Mouse (Mus musculus) kidney, postnatal 14 days (tissue): Measurements from ENCODE around the gene Ppp1r3c.
"Not testable (repeated sequence)": the region's sequence is repeated elsewhere in the genome, so short reads cannot be mapped to it uniquely, and the experiment has no call there.

ENCODE experiments used
- DNase-seq: peaks from one replicate; pipeline ENCODE4 v3.0.0; 2022; ENCODE audit warnings: mixed read lengths

Gene Ppp1r3c

DNA sequence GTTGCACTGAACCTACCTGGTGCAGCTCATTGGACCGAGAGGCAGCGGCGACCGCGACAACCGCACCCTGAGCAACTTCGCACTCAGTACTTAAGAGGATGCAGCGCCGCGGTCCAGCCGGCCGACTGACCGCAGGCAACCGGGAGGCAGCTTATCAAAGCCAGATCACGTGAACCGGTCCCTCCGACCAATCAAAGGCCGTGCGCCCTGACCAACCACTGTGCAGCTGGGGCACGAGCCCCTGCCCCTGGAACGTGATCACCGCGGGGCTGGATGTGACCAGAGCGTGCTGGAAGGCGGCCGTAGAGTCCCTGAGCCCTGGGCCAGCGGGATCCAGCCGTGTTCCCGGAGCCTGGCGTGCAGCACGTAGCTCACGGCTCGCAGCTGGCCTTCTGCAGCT lies at the start of gene Ppp1r3c:
TSS of gene Ppp1r3c (minus strand) at position 117 of the 400 bp plus-strand sequence.
- DNase-seq, result peak; percentile 93

DNA sequence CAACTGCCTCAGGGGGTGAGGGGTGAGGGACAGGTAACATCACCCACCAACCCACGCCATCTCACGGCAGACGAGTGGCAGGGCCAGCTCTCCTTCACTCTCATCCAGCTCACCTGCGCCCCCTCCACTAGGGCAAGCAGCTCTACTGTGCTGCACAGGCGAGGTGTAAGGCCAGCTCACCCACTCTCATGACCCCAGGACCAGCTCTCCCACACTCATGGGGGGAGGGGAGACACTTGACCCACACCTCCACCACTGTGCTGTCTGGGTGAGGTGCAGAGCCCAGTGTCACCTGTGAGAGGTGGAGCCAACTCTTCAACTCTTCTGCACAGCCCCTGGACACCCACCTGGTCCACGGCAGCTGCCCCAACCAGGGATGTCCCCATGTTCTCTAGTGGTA lies 46.7 kb upstream of the Ppp1r3c start:
- DNase-seq, result no peak

DNA sequence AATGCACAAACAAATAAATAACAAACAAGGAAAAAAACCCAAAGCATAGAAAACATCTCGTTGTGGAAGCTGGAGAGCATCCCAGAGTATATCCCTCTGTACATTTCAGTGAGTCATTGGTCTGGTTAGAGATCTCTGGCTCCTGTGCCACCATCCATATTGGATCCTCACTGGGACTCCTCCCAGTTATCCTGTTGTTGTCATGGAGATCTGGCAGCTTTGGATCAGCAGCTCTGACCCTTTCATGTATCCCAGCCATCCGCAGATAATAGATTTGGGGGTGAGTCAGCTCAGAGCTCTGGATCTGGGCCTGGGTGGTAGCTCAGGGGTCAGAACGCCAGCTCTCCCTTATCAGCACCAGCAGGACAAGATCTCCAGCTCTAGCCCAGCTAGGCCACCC lies 46.1 kb upstream of the Ppp1r3c start:
- no peak for DNase-seq

DNA sequence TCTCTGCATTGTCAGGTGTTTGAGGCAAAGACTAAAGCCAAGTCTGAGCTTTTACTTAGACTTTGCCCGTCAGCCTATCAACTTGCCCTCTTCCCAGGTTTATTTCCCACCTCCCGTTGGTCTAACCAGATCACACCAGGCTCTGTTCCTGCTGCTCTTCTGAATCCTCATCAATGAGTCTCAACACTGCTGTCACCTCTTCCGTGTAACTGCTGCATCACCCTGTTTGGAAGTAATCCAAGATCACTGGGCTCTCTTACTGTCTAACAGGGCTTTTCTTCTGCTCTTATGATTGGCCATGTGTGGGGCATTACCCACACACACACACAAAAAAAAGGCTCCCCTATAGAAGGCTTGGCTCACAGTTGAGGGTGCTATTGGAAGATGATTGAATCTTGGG lies 45.5 kb upstream of the Ppp1r3c start:
- DNase-seq, result no peak

DNA sequence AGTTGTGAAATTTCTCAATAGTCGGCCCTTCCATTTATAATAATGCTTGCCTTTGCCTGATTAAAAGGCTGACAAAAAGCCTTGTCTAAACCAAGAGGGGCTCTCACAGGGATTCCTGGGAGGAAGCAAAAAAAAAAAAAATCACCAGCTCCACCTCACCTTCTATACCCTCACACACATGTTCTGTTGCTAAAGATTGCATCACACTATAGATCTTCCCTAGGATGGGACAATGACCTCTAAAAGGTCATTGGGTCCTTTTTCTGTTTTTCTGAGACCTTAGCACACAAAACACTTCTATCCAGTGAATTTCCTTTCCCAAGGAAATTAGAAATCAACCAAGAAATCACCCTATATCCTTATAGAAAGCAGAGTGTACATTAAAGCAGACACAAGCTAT lies 43.9 kb upstream of the Ppp1r3c start:
- DNase-seq, result no peak

DNA sequence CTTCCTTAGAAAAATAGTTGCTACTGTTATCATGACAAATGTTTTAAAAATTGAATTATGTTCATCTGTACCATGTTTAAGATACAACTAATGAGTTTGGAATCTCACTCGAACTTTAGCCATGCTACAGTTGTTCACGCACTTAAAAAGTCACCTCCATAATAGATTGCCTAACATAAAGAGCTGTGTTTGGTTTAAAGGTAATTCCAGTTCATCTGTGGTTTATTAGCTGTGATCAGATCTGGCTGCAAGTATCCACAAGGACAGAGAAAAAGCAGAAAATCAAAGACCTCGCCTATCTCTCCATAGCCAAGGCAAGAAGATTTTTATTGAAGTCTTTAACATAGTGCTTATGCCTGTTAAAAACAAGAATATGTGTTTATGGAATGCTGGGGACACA lies 43.3 kb upstream of the Ppp1r3c start:
- DNase-seq, result no peak

DNA sequence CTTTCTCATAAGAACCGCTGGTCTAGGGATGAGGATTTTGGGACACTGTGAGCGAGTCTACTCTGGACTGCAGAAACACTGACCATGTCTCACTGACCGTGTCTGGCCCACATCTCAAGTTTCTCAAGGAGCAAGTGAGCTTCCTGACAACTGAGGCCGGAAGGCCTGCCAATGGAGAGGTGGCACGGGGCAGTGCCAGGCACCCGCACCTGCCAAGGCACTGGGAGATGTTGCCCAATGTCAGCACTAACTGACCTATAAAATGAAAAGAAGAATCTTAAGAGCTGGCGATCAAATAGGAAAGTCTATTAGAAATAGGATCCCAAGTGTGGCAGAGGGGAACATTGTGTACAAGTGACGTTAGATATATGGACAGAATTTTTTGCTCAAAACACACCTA lies 39.1 kb upstream of the Ppp1r3c start:
- no peak for DNase-seq

DNA sequence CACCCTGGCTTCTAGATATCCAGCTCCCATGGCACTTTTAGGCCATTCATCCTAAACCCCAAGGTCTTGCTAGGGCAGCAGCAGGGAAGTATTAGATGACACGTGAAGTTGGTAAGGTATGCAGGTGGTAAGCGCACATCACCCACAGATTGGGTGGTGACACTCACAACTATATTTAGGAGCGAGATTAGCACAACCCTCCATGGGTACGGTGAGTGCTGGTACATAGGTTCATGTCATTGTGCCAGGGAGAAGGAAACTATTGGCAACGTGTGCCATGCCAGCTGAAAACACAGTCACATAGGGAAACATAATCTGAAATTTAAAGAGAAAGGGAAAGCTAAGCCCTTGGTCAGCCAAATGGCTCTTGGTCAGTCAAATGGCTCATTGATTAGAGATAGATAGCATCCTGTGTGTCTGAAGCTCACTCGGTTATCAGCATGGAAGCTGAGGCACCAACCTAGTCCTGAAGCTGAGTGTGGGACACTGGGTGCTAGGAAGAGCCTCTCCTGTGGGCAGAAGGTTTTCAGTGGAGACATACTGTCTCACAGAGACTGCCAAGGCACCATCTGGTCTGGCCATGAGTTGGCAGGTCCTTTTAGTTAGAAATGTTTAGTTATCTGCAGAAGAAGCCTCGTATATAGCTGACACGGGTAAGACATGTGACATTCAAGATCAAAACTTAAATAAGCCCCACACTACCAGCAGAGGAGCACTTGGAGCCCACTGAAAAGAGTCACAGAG lies 37.4 kb upstream of the Ppp1r3c start:
- DNase-seq, result no peak

DNA sequence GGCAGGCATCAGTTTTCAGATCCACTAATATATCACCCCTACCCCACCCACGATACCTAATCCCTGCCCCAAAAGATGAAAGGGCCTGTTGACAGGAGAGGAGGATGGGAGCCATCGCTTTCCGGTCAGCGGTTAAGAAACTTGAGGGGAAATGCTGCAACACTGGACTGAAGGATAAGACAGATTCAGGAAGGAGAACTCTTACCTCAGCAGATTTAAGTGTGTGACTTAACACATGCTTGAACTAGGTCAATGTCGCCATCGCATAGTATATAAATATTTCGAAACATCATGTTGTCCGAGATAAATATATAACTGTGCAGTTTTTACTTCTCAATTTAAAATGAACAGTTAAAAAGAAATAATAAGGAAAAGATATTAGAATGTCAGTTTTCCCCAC lies 31.6 kb upstream of the Ppp1r3c start:
- DNase-seq, result no peak

DNA sequence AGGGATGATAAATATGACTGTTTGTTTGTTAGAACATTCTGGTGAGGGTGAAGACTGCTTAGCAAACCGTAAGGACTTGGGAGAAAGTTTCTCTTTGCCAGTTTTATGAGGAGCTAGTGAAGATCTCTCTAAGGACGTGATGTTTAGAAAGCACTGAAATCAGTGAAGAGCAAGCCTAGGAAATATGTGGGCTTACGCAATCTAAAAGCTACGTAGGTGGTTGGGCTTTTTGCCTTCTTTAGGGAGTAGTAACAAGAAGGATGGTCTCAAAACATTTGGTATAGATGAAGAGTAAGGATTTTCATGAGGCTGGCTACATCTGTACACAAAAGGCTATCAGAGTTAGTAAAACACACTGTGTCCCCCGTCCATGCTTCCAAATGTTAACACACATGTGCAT lies 28.0 kb upstream of the Ppp1r3c start:
- no peak for DNase-seq

DNA sequence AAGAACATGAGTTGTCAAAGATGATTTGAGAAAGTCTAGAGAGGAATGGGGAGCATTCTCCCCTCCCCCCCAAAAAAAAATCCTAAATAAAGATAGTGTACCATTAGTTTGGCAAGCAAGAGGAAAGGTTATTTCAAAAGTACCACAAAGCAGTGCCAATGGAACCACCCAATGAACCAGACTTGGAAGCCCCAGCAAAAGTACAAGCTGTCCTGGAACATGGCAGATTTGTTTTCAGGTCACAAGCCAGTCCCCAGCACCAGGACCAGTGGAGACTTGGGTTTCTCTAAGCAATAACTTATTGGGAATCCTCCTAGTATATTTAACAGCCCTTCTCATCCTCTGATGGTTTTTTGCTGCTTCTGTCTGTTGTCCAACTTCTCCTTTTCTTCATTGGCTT lies 12.5 kb upstream of the Ppp1r3c start:
- DNase-seq, result no peak

DNA sequence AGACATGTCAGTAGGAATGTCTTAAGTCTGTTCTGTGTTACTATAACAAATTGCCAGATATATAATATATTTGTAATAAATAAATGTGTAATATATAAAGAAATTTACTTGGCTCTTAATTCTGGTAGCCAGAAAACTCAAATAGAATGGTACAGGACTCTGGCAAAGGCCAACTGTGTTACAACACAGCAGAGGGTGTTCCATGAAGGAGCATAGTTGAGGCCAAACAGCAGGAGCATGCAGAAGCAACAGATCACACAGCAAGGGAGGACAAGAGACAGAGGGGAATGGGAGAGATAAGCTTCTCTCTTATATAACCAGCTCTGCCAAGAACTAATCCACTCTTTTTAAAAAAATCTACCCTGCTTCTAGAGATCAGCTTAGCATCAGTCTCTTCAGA lies 5.9 kb upstream of the Ppp1r3c start:
- DNase-seq, result no peak

DNA sequence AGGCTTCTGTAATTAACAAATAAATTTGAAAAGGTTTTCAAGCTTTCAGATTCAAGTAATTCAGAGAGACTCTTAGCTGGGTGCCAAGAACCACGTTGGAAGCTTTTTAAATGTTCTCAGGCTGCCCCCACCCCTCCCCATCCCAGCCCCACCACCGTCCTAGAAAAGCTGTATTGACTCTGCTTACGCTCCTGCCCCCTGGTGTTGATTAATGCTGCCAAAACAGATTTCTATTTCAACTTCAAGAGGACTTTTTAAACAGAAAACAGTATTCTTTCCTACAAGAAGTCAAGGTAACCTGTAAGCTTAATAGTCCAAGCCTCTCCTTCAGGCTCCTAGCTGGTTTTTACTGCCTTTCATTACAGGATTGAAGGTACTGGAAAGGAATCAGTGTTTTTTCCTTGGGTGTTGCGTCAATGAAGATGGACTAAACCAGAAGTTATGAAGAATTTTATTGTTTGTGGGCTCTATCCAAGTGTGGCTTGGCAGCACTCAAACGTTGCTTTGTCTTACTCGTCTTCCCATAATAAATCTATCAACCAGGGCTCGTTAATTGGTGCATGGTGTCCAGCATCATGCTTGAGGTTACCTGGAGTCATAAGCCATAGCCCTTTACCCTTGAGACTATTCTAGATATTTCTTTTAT lies 3.2 kb upstream of the Ppp1r3c start:
- DNase-seq, result peak; percentile 36

DNA sequence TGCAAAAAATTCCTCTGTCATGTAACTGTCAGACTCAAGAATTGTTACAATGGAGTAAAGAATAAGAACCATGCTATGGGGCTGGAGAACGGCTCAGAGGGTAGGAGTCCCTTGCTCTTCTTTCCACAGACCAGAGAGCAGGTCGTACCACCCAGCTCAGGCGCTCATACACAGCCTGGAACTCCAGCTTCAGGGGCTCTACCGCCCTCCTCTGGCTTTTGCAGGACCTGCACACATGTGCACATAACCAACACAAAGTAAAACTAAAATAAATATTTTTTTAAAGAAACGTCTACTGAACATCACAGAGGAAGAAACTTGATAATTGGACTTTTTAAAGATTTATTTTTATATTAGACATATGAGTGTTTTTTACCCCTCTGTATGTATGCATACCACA lies 1.6 kb upstream of the Ppp1r3c start:
- DNase-seq, result no peak

DNA sequence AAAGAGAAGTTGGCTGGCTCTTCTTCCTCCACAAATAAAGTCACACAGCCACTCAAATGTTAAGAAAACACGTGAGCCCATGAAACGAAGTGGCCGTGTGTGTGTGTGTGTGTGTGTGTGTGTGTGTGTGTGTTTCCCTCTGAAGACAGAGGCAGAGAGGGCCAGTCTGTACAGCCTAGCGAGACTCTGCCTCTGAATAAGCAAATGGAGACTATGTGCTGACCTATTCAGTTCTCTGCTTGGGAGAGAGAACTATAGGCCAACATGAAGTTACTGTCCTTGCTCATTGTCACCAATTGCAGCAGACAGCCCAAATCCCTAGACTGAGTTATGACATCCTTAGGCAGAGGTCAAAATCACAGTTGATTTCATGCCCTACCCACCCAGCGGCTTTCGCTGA lies 634 bp upstream of the Ppp1r3c start:
- DNase-seq, result no peak

DNA sequence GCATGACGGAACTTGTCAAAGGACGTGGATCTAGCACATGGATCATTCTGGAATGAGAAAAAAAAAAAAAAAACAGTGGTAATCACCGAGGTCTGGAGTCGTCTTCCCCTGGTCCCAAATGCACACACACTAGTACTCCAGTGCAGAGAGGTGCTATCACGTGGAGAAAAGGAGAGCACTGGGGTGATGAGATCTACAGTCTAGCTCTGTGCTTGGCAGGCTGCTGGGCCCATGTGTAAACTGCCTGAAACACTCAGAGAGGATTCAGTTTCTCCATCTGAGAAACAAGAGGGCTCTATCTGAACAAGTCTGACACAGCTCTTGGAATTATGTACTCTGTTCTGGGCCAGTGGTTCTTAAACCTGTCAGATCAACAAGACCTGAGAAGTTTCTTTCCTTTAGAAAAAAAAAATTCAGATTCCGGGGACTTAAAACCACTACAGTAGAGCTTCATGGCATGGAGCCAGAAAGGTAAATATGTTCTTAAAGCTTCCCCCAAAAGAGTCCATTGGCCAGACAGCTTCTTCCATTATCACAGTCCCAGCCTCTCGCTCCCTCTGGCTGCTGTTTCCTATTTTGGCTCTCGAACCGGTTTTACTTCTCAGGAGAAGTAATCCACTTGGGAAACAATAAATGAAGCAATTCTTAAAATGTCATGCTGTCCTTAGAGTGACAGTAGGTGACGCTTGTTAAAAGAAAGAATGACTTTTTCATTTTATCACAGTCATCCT lies 2.0 kb downstream of the Ppp1r3c start:
- no peak for DNase-seq

DNA sequence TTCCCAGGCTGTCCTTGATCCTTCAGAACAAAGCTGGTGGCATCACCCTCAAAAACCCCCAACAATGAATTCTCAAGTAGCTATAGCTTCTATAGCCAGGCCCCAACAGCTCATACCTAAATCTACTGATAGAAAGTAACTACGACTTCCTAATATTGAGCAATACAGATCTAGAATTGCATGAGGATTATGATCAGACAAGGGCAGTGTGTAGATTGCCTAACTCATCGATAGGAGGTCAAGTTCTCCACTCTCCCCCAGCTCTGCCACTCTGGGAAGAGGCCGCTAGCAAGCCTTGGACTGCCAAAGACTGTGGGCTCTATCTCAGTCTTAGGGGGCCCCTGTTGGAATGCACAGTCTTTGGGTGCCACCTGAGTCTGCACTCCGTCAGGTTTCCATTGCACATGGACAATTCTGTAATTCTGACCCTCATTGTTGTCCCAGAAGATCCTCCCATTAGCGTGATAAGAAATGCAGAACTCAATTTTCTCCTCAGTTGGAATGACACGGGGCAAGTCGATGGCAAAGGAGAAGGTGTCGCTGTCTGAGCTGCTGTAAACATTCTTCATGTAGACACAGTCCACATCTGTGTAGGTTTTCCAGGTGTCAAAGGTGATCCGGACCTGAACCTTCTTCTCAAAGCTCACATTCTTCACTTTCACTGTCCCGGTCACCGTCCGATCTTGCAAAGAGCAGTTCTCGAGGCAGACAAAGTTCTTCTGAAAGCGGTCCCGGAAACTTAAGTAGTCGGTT lies 3.1 kb downstream of the Ppp1r3c start:
- no peak for DNase-seq

DNA sequence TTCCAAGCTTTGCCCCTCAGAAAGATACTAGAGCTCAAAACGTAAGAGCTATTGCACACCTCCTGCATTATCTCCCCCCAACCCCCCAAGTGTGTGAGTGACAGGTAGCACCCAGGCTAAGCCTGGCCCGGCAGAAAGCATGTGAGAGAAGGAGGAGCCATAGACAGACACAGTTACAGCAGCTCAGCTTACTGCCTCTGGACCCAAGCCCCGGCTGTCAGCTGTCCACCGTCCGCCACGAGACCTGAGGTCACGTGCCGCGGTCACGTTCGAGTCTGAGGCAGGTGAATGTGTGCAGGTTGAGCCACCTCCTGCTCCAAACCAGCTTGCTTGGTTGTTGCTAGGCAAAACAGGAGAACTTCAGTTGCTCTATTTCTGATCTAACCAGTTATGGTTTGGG lies 5.1 kb downstream of the Ppp1r3c start:
- no peak for DNase-seq

DNA sequence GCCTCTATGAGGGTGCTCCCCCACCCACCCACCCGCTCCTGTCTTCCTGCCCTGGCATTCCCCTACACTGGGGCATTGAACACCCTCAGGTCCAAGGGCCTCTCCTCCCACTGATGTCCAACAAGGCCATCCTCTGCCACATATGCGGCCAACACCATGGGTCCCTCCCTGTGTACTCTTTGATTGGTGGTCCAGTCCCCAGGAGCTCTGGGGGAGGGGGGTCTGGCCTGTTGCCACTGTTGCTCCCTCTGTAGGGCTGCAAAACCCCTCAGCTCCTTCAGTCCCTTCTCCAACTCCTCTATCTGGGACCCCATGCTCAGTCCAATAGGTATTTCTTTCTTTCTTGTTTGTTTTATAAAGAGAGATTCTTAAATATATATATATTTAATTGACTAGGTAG lies 6.0 kb downstream of the Ppp1r3c start:
- not testable (repeated sequence) for DNase-seq

DNA sequence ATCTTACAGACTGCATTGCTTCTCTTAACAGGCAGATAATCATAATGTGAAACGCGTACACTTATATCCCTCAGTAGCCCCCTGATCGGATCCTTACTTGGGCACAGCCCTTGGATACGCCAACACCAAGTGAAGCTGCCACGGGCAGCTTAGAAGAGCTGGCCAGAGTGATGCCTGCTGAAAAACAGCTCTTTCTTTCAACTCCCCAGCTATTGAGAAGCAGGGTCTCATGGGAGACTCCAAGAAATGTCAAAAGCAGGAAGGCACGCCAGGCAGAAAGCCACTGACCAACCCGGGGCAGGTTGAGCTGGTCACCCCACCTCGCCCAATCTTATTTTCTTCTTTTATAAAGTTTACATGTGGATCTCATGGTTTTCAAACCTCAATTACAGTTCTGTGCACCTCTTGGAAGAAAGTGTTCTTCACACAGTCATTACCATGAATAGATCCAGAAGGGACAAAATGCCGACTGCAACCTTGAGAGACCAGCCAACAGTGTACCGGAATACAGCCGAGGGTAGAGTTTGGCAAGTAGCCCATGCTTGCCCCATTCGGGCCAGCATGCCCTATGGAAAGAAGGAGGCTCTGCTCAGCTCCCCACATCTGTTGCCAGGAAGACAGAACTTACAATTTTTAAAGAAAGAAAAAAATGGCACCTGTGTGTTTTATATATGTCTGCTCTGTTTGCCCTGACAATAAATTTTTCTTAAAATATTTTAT lies 7.6 kb downstream of the Ppp1r3c start:
- no peak for DNase-seq

DNA sequence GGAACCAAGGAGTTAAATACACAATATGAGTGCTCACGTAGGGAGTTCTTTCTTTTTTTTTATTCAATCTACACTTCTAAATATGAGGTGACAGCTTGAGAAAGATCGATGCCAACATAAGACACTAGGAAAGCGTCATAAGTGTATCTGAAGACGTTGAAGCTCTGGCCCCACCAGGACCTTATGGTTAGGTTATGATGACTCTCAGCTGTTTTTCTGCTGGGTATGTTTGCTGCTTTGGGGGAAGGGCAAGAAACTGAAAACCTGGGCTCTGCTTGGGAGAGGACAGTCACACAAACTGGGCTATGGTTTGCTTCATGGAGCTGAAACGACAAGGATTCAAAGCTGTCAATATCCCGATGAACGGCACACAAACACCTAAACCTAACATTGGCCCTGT lies 11.5 kb downstream of the Ppp1r3c start:
- DNase-seq, result no peak

DNA sequence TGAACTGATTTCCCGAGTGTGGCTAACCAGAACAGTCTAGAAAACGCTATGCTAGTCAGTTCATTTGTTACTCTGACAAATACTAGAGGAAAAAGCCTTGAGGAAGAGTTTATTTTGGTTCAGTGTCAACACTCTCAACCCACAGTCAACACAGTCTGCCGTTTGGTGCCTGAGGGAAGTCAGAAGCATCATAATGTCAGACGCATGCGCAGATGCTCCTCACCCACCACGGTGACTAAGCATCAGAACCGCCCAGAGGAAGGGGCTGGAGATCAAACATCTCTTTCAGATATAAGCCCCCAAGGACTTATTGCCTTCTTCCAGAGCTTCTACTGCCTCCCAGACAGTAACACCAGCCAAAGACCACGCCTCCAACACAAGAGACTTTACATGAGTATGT lies 15.3 kb downstream of the Ppp1r3c start:
- no peak for DNase-seq

DNA sequence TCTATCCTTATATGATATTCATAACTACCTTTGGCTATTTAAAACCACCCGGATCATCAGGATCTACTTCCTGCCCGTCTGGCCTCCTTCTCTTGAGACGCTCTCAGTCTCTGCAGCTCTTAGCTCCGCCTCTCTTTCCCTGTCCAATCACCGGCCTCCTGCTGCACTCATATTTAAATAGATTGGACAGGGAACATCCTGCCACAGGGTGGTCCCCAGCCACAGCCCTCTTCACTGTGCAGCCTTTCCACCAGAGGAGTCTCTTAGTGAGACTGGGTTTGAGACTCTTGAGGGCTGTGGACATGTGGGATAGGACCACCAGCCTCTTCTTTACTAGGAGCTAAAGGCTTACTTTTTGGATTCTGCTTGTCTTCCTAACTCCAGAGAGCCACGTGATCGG lies 20.2 kb downstream of the Ppp1r3c start:
- DNase-seq, result no peak
